Mouse (Mus musculus) E14TG2a.4 (cell line): ENCODE results near the gene Gm2696.
"Not testable (repeated sequence)": the region's sequence is repeated elsewhere in the genome, so short reads cannot be mapped to it uniquely, and the experiment has no call there.

Experiments
- H3K27me3 ChIP-seq: 2 replicates; pipeline ENCODE4 v1.6.1; 2014; ENCODE audit warnings: low read length, control low read depth; ENCODE audit not compliant: insufficient read depth
- H3K36me3 ChIP-seq: 2 replicates; pipeline ENCODE4 v1.6.1; 2014; ENCODE audit warnings: low read length, control low read depth; ENCODE audit not compliant: insufficient read depth
- H3K4me1 ChIP-seq: replicated peaks from 2 replicates; pipeline ENCODE4 v1.6.1; 2014; ENCODE audit warnings: low read depth, low read length, control low read depth
- H3K4me3 ChIP-seq: replicated peaks from 2 replicates; pipeline ENCODE4 v1.5.1; 2014; ENCODE audit warnings: mild to moderate bottlenecking, low read length
- H3K9me3 ChIP-seq: 2 replicates; pipeline ENCODE4 v1.6.1; 2014; ENCODE audit warnings: low read length, control low read depth
- CTCF ChIP-seq: conservative IDR thresholded peaks from 2 replicates; pipeline ENCODE4 v1.5.1; 2014; ENCODE audit warnings: low read length
- NANOG ChIP-seq: IDR thresholded peaks from 2 replicates; pipeline ENCODE4 v1.6.1; 2014; ENCODE audit warnings: borderline replicate concordance, low read length, mixed read lengths
- POU5F1 ChIP-seq: IDR thresholded peaks from 2 replicates; pipeline ENCODE4 v1.6.1; 2014; ENCODE audit warnings: low read length, borderline replicate concordance

Gene Gm2696

GRCm38 (mm10) chr10:77814382-77814781, at the start of gene Gm2696:
Gene Gm2696, plus strand, starts transcription at chr10:77814682.
- Histone ChIP-seq H3K4me1 (no peaks in the 10 kb centered on the region), H3K4me3 (no peak within 1 kb of the TSS), H3K9me3 (peaks cover 17% of the 10 kb centered on the region), H3K36me3 (no peaks in the 10 kb centered on the region), H3K27me3 (no peaks in the 10 kb centered on the region)
- TF ChIP-seq POU5F1: no peak
- no peak for TF ChIP-seq CTCF
- no peak for TF ChIP-seq NANOG

GRCm38 (mm10) chr10:77769727-77770126, 44.8 kb upstream of the Gm2696 start:
- TF ChIP-seq CTCF (no peak), NANOG (no peak), POU5F1 (no peak)
- H3K4me3 ChIP-seq: no peak overlapping the region
- no peaks in the 10 kb centered on the region for H3K9me3 ChIP-seq
- no peaks in the 10 kb centered on the region for H3K36me3 ChIP-seq
- H3K27me3 ChIP-seq: no peaks in the 10 kb centered on the region
- no peaks in the 10 kb centered on the region for H3K4me1 ChIP-seq

- H3K4me1 ChIP-seq, H3K9me3 ChIP-seq, H3K36me3 ChIP-seq, H3K4me3 ChIP-seq, H3K27me3 ChIP-seq: not testable (repeated sequence)
Measured at GRCm38 (mm10) chr10:77771225-77771624, 43.3 kb upstream of the Gm2696 start, which contains the start of gene Gm3238. Gene Gm3238, minus strand, starts transcription at chr10:77771325.

GRCm38 (mm10) chr10:77772142-77772541, 42.3 kb upstream of the Gm2696 start:
- H3K36me3 ChIP-seq: not testable (repeated sequence)

GRCm38 (mm10) chr10:77776844-77777243, 37.6 kb upstream of the Gm2696 start, which contains the start of gene Gm7138:
Gene Gm7138, minus strand, starts transcription at chr10:77776944.
- H3K4me3 ChIP-seq, H3K27me3 ChIP-seq, H3K9me3 ChIP-seq, H3K36me3 ChIP-seq, H3K4me1 ChIP-seq: not testable (repeated sequence)

More at GRCm38 (mm10) chr10:77772142-77772541, 42.3 kb upstream of the Gm2696 start:
- not testable (repeated sequence) for H3K4me1 ChIP-seq, H3K9me3 ChIP-seq, H3K4me3 ChIP-seq, H3K27me3 ChIP-seq

- not testable (repeated sequence) for H3K4me3 ChIP-seq, H3K27me3 ChIP-seq, H3K9me3 ChIP-seq, H3K4me1 ChIP-seq, H3K36me3 ChIP-seq
Measured at GRCm38 (mm10) chr10:77782442-77782841, 32.0 kb upstream of the Gm2696 start, which contains the start of gene Gm3250. Gene Gm3250, minus strand, starts transcription at chr10:77782542.

GRCm38 (mm10) chr10:77783396-77783795, 31.1 kb upstream of the Gm2696 start:
- not testable (repeated sequence) for H3K9me3 ChIP-seq, H3K4me3 ChIP-seq, H3K36me3 ChIP-seq, H3K27me3 ChIP-seq, H3K4me1 ChIP-seq

GRCm38 (mm10) chr10:77787876-77788275, 26.6 kb upstream of the Gm2696 start, which contains the start of gene Gm7137:
Gene Gm7137, minus strand, starts transcription at chr10:77788200.
- not testable (repeated sequence) for H3K9me3 ChIP-seq, H3K4me1 ChIP-seq, H3K36me3 ChIP-seq, H3K4me3 ChIP-seq, H3K27me3 ChIP-seq

GRCm38 (mm10) chr10:77788621-77789020, 25.9 kb upstream of the Gm2696 start:
- Histone ChIP-seq H3K9me3 (no peaks in the 10 kb centered on the region), H3K4me3 (no peak overlapping the region), H3K27me3 (no peaks in the 10 kb centered on the region), H3K36me3 (no peaks in the 10 kb centered on the region), H3K4me1 (no peaks in the 10 kb centered on the region)
- TF ChIP-seq NANOG (no peak), POU5F1 (no peak), CTCF (no peak)

- Histone ChIP-seq H3K4me1 (peaks cover 30% of the 10 kb centered on the region), H3K9me3 (no peaks in the 10 kb centered on the region), H3K36me3 (no peaks in the 10 kb centered on the region), H3K4me3 (no peak within 1 kb of the TSS), H3K27me3 (no peaks in the 10 kb centered on the region)
- TF ChIP-seq CTCF: no peak
- no peak for TF ChIP-seq POU5F1
- no peak for TF ChIP-seq NANOG
Measured at GRCm38 (mm10) chr10:77794976-77795375, 19.5 kb upstream of the Gm2696 start, which contains the start of gene Gm9639. Gene Gm9639, minus strand, starts transcription at chr10:77795076.
